Mouse (Mus musculus) intestine, embryonic 16.5 days (tissue): Measurements from ENCODE around the gene Scml4. TPM values are rescaled to one million over a fixed set of nuclear protein-coding genes. Genes with fewer than 3 reads are reported as not detected.

Source experiments
- ATAC-seq: fragments of 200-750 bp; cut with Nextera tagmentation; 2 replicates; pipeline ENCODE4 v1.8.0; 2017; ENCODE audit warnings: moderate TSS enrichment, moderate library complexity
- H3K27ac ChIP-seq: fragments of 300-500 bp; sonication (generic); 2 replicates; pipeline ENCODE4 v1.5.1; 2014; ENCODE audit warnings: mild to moderate bottlenecking, low read length
- H3K27me3 ChIP-seq: fragments of 300-500 bp; sonication (generic); replicated peaks from 2 replicates; pipeline ENCODE4 v1.6.1; 2014; ENCODE audit warnings: low read length, control low read depth, mixed read lengths; ENCODE audit not compliant: control insufficient read depth, insufficient read depth
- H3K36me3 ChIP-seq: fragments of 300-500 bp; sonication (generic); 2 replicates; pipeline ENCODE4 v1.6.1; 2014; ENCODE audit warnings: low read length, control low read depth; ENCODE audit not compliant: control insufficient read depth, insufficient read depth
- H3K4me1 ChIP-seq: fragments of 300-500 bp; sonication (generic); 2 replicates; pipeline ENCODE4 v1.6.1; 2014; ENCODE audit warnings: low read length, control low read depth, mixed read lengths; ENCODE audit not compliant: control insufficient read depth, insufficient read depth
- H3K4me2 ChIP-seq: fragments of 300-500 bp; sonication (generic); 2 replicates; pipeline ENCODE4 v1.6.1; 2014; ENCODE audit warnings: low read depth, low read length, control low read depth
- H3K4me3 ChIP-seq: fragments of 300-500 bp; sonication (generic); 2 replicates; pipeline ENCODE4 v1.5.1; 2014; ENCODE audit warnings: mild to moderate bottlenecking, low read length
- H3K9ac ChIP-seq: fragments of 300-500 bp; sonication (generic); 2 replicates; pipeline ENCODE4 v1.6.1; 2014; ENCODE audit warnings: low read depth, low read length
- H3K9me3 ChIP-seq: fragments of 300-500 bp; sonication (generic); 2 replicates; pipeline ENCODE4 v1.6.1; 2016; ENCODE audit warnings: low read length, control low read depth; ENCODE audit not compliant: control insufficient read depth
- WGBS: fragments of 180-500 bp; shearing (Covaris S2); extraction: QIAGEN DNeasy Blood & Tissue Kit; methylation state at CpG from one replicate; pipeline ENCODE4 v1.1.7; 2014; 5-methylcytosine and 5-hydroxymethylcytosine counted together
- polyA plus RNA-seq: library from polyadenylated mRNA; unstranded; fragments of >200 nt; fragmentation: Nextera tagmentation; extraction: Ambion mirVana; gene quantifications from 2 replicates; pipeline ENCODE4 v1.2.1, GENCODE M21; 2015

Scml4 gene
- polyA plus RNA-seq, 1 experiment from 2014 or later: 34.1 TPM

GRCm38 (mm10) chr10:42980999-42981757 lies 121.0 kb downstream of the Scml4 start:
- 53% methylated on average over 7 of the region's 7 CpGs for WGBS
- H3K9ac ChIP-seq: no peak overlapping the region
- no peak for ATAC-seq
- H3K4me2 ChIP-seq: no peak overlapping the region
- no peak overlapping the region for H3K27ac ChIP-seq
- H3K4me1 ChIP-seq: no peaks in the 10 kb centered on the region
- no peaks in the 10 kb centered on the region for H3K36me3 ChIP-seq
- no peaks in the 10 kb centered on the region for H3K9me3 ChIP-seq
- no peaks in the 10 kb centered on the region for H3K27me3 ChIP-seq
- H3K4me3 ChIP-seq: no peak overlapping the region

GRCm38 (mm10) chr10:42984886-42985285 lies 124.7 kb downstream of the Scml4 start:
- Histone ChIP-seq H3K27ac (no peak overlapping the region), H3K9ac (no peak overlapping the region), H3K4me2 (no peak overlapping the region), H3K4me3 (no peak overlapping the region), H3K36me3 (no peaks in the 10 kb centered on the region), H3K9me3 (no peaks in the 10 kb centered on the region), H3K27me3 (no peaks in the 10 kb centered on the region), H3K4me1 (peaks cover 11% of the 10 kb centered on the region)
- ATAC-seq: no peak
- 78% methylated on average over 4 of the region's 4 CpGs for WGBS

GRCm38 (mm10) chr10:42987594-42988052 lies 127.5 kb downstream of the Scml4 start:
- Histone ChIP-seq H3K4me3 (no peak overlapping the region), H3K36me3 (no peaks in the 10 kb centered on the region), H3K4me1 (peaks cover 11% of the 10 kb centered on the region), H3K27ac (no peak overlapping the region), H3K9me3 (no peaks in the 10 kb centered on the region), H3K27me3 (no peaks in the 10 kb centered on the region), H3K4me2 (no peak overlapping the region), H3K9ac (no peak overlapping the region)
- ATAC-seq: peak; percentile 80
- WGBS: 19% methylated on average over 6 of the region's 6 CpGs

GRCm38 (mm10) chr10:42988627-42989026 lies 128.5 kb downstream of the Scml4 start:
- H3K36me3 ChIP-seq: no peaks in the 10 kb centered on the region
- H3K4me1 ChIP-seq: peaks cover 11% of the 10 kb centered on the region
- H3K9me3 ChIP-seq: no peaks in the 10 kb centered on the region
- 63% methylated on average over 15 of the region's 15 CpGs for WGBS
- H3K4me3 ChIP-seq: no peak overlapping the region
- H3K27ac ChIP-seq: no peak overlapping the region
- no peak overlapping the region for H3K9ac ChIP-seq
- H3K4me2 ChIP-seq: no peak overlapping the region
- ATAC-seq: no peak; the same call in 1 of the 2 replicates
- no peaks in the 10 kb centered on the region for H3K27me3 ChIP-seq

- H3K4me1 ChIP-seq: peaks cover 19% of the 10 kb centered on the region
- ATAC-seq: no peak
- H3K4me2 ChIP-seq: no peak overlapping the region
- H3K9me3 ChIP-seq: no peaks in the 10 kb centered on the region
- H3K36me3 ChIP-seq: no peaks in the 10 kb centered on the region
- no peak overlapping the region for H3K9ac ChIP-seq
- no peak overlapping the region for H3K4me3 ChIP-seq
- no peaks in the 10 kb centered on the region for H3K27me3 ChIP-seq
- WGBS: 32% methylated on average over 6 of the region's 6 CpGs
- no peak overlapping the region for H3K27ac ChIP-seq
Observed at GRCm38 (mm10) chr10:42989910-42990309, 129.7 kb downstream of the Scml4 start.

- no peak for ATAC-seq
- Histone ChIP-seq H3K9ac (no peak overlapping the region), H3K4me2 (no peak overlapping the region), H3K36me3 (no peaks in the 10 kb centered on the region), H3K9me3 (no peaks in the 10 kb centered on the region), H3K4me1 (peaks cover 19% of the 10 kb centered on the region), H3K27ac (no peak overlapping the region), H3K27me3 (no peaks in the 10 kb centered on the region), H3K4me3 (no peak overlapping the region)
- 77% methylated on average over 9 of the region's 9 CpGs for WGBS
Observed at GRCm38 (mm10) chr10:42991018-42991417, 130.8 kb downstream of the Scml4 start.

- H3K9ac ChIP-seq: 0 out of 2 replicates have a peak overlapping the region, but pooled peaks have one; percentile 16
- H3K27ac ChIP-seq: no peak overlapping the region
- H3K27me3 ChIP-seq: no peaks in the 10 kb centered on the region
- 35% methylated on average over 13 of the region's 13 CpGs for WGBS
- peaks cover 8% of the 10 kb centered on the region for H3K4me1 ChIP-seq
- no peaks in the 10 kb centered on the region for H3K9me3 ChIP-seq
- peak overlapping the region; percentile 18; the same call in 1 of the 2 replicates for H3K4me2 ChIP-seq
- no peaks in the 10 kb centered on the region for H3K36me3 ChIP-seq
- ATAC-seq: no peak
- no peak overlapping the region for H3K4me3 ChIP-seq
Observed at GRCm38 (mm10) chr10:42994331-42994782, 134.2 kb downstream of the Scml4 start.

- 27% methylated on average over 13 of the region's 13 CpGs for WGBS
- peaks cover 8% of the 10 kb centered on the region for H3K4me1 ChIP-seq
- no peak overlapping the region for H3K27ac ChIP-seq
- no peak overlapping the region for H3K4me2 ChIP-seq
- H3K27me3 ChIP-seq: no peaks in the 10 kb centered on the region
- H3K9me3 ChIP-seq: no peaks in the 10 kb centered on the region
- no peak overlapping the region for H3K9ac ChIP-seq
- H3K36me3 ChIP-seq: no peaks in the 10 kb centered on the region
- ATAC-seq: no peak
- no peak overlapping the region for H3K4me3 ChIP-seq
Observed at GRCm38 (mm10) chr10:42995484-42995895, 135.3 kb downstream of the Scml4 start.

- Histone ChIP-seq H3K4me1 (peaks cover 13% of the 10 kb centered on the region), H3K27ac (no peak overlapping the region), H3K4me3 (no peak overlapping the region), H3K27me3 (no peaks in the 10 kb centered on the region), H3K36me3 (no peaks in the 10 kb centered on the region), H3K4me2 (no peak overlapping the region), H3K9me3 (no peaks in the 10 kb centered on the region), H3K9ac (no peak overlapping the region)
- ATAC-seq: no peak
- WGBS: 84% methylated on average over 2 of the region's 2 CpGs
Observed at GRCm38 (mm10) chr10:42997278-42997677, 137.1 kb downstream of the Scml4 start.
